Mouse (Mus musculus): ENCODE data around the gene Pxt1.

DNA sequence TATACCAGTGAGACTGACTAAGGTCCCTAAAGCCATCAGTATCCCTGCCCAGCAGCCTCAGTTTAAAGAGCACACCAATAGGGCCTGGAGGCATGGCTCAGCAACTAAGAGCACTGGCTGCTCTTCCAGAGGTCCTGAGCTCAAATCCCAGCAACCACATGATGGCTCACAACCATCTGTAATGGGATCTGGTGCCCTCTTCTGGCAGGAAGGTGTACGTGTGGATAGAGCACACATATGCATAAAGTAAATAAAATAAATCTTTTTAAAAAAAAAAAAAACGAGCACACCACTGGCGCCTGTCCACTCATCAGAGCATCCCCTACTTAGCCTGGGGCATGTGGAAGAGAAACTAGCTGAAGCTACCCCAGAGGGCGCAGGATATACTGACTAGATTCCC is 42.1 kb downstream of the Pxt1 start:
- TF ChIP-seq CTCF (IDR thresholded peaks at IDR 0.05; ENCODE audit: low read depth) (no peak), EP300 (IDR thresholded peaks at IDR 0.05; ENCODE audit: low read depth) (no peak)

Data from heart, postnatal 0 days (tissue).